Mouse (Mus musculus) liver, postnatal 0 days (tissue): Measurements from ENCODE around the gene Lmf1.

Experiments
- CTCF ChIP-seq: sonication (generic); IDR thresholded peaks from 2 replicates; pipeline ENCODE4 v1.5.1; 2016; ENCODE audit warnings: antibody characterized with exemption, low read depth
- EP300 ChIP-seq: IDR thresholded peaks from 2 replicates; pipeline ENCODE4 v1.6.1; 2016; ENCODE audit warnings: antibody characterized with exemption, low read depth, mild to moderate bottlenecking

DNA sequence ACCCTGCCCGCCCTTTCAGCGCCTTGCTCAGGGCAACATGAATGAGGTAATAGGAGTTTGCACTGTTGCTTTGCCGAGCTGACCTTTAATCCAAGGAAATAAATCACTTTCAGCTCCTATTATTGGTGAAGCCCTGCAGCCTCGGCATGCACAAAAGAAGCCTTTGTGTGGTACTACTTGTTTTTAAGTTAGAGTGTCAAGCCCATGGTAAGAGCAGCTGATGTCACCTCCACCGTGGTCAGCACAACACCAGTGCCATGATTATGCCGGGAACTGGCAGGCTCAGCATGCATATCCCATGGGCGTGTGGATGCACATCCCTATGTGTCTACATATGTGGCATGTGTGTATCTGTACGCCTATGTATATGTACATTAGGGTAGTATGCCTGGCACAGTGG is 56.5 kb downstream of the Lmf1 start:
- no peak for TF ChIP-seq CTCF
- no peak for TF ChIP-seq EP300
